Mouse (Mus musculus) lung, adult 18-20 months (tissue): ENCODE measurements at regions not wholly inside any gene's neighbourhood (a gene's known extent, or its start where the extent isn't known, plus 50 kb on each side); places are given as distances from the start of the nearest gene placed in this dataset.
"Not testable (repeated sequence)": the region's sequence is repeated elsewhere in the genome, so short reads cannot be mapped to it uniquely, and the experiment has no call there.

ENCODE experiments used
- DNase-seq, 2 experiments: peaks; one replicate each; pipeline ENCODE4 v3.0.0; 2022; ENCODE audit warnings: mixed read lengths in 2 of 2

DNA sequence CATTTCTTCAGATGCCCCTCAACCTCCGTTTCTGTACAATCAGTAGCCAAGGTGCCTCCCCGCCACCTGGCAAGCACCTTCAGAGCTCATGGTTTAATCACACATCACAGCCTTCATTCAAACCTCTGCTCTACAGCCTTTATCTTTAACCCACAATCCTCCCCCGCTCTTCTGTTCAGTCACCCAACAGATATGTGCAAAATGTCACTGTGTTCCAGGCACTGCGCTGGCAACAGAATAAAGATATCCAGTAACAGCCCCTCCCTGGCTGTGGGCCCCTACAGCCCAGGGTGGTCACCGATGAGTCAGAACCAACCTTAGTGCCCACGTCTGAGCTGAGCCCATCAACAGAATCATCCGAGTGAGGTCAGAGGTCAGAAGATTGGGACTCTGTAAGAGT lies 54.3 kb upstream of the Ddr1 start:
- no peak for DNase-seq

DNA sequence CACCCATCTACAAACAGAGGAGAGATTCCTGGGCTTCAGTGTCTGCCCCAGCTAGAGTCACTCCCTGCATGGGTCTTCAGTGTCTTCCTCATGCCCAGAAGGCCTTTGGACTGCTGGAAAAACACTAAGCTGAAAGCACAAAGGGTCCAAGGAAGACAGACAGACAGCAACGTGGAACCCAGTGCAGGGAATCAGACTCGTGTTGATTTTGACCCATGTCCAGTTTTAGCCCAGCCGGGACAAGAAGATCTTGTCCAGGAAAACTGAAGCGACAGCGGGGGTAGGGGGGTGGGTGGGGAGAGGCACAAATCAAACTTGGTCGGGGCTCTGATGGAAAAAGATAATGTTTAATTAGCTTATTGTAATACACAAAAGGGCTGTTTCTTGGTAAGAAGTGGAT lies 55.3 kb upstream of the Ddr1 start:
- DNase-seq = no peak

GRCm38 (mm10) chr17:35762614-35763013 lies 58.2 kb upstream of the Ddr1 start:
- no peak for DNase-seq

DNA sequence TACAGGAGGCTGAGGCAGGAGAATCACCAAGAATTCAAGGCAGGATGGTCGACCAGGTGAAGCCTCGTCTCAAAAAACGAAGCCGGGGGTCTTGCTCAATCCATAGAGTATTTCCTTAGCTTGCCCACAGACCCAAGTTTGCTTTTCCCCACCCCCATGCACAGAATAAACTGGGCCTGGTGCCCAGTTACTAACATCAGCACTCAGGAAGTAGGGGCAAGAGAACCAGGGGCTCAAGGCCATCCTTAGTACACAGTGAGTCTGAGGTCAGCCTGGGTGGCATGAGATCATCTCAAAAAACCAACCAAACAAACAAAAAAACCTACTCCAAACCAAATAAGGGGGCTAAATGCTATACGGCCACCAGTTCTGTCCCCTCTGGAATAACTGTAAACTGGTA lies 58.4 kb upstream of the Ier3 start:
- DNase-seq = no peak

GRCm38 (mm10) chr17:35763866-35764265 lies 57.6 kb upstream of the Ier3 start:
- peak; percentile 54 to 66 for DNase-seq

GRCm38 (mm10) chr17:35766406-35766805 lies 55.1 kb upstream of the Ier3 start:
- DNase-seq = no peak

DNA sequence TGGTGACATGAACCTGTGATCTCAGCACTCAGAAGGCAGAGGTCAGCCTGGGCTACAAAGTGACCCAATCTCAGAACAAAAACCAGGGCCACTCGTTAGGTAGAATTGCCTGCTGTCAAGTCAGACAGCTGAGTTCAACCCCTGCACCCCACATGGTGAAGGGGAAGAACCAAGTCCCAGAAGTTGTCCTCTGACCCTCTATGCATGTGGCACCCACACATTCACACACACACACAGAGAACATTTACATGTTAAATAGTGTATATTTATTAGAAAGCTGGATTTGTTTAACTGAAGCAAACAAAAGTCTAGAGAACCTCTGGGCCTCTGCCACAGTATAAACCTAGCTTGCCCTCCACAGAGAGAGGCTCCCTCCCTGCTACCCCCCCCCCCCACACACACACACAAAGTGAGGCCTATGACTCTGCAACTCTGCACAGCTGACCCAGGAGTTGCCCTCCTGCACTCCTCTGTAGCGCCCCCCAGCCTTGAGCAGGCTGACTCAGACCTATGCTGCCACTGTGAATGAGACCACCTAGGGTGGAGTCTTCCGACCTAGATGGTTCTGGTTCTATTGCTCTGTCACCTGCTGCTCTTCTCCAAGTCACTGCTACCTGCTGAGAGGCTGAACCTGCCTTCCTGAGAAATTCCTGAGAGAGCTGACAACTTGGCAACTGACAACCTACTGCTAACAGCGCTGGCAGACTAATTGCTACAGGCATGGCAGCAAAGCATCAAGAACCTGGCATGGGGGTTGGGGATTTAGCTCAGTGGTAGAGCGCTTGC lies 52.1 kb upstream of the Ier3 start:
- DNase-seq = no peak

DNA sequence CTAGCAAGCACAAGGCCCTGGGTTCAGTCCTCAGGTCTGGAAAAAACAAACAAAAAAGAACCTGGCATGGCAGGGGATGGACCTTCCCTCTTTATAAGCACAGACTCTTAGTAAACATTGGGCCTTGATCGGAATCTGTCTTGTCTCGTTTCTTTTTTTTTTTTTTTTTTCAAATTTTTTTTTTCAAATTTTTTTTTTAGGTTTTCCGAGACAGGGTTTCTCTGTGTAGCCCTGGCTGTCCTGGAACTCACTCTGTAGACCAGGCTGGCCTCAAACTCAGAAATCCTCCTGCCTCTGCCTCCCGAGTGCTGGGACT lies 51.6 kb upstream of the Ier3 start:
- not testable (repeated sequence) for DNase-seq

- DNase-seq = no peak
Observed at GRCm38 (mm10) chr17:35770599-35770998, 50.9 kb upstream of the Ier3 start.

DNA sequence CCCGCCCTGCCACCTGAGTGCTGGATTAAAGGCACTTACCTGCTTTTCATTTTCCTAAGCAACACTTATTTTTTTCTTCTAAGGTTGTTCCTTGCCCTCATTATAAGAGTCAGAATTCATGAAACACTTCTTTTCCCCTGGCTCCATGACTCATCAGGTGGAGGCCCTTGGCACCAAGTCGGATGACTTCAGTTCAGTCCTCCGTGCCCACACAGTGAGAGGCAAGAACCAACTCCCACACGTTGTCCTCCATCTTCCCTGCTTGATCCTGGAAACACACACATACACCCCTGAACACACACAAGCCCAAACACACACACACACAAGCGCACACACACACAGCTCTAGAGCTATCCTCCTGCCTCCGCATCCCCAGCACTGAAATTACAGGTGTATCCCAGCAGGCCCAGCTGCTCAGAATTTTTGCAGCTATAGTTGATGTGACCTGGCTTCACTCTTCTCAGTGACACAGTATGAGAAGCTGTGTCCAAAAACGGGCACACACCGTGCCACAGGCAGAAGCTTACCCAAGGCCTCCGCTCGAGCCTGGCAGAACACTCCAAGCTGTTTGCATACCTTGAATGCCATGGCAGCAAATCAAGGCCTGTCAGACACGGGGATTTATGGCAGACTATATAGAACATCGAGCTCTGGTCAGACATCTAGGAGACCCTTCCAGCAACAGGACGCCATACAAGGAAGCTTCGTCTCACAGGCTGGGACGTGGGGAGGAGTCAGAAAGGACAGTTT lies 49.7 kb upstream of the Ier3 start:
- DNase-seq = peak; percentile 41 to 46
